Mouse (Mus musculus) bone marrow, adult 2 months (tissue): ENCODE data around the gene Aldh3b3. TPM values are rescaled to one million over a fixed set of nuclear protein-coding genes. Genes with fewer than 3 reads are reported as not detected.
A peak's percentile ranks its signal among the peaks of the same experiment; 100 is the strongest.

Experiments used
- H3K27ac ChIP-seq: fragments of 200-500 bp; 2 replicates; pipeline ENCODE4 v1.5.1; 2012; ENCODE audit warnings: low read depth, mild to moderate bottlenecking, control low read depth, inconsistent platforms, low read length; ENCODE audit not compliant: control insufficient read depth, poor library complexity, insufficient read depth
- H3K4me1 ChIP-seq: fragments of 200-500 bp; 2 replicates; pipeline ENCODE4 v1.6.1; 2011; ENCODE audit warnings: low read length; ENCODE audit not compliant: control insufficient read depth, insufficient read depth
- H3K4me3 ChIP-seq: fragments of 200-500 bp; replicated peaks from 2 replicates; pipeline ENCODE3; 2011; ENCODE audit warnings: mild to moderate bottlenecking, low read depth, low read length, control low read depth; ENCODE audit not compliant: control insufficient read depth
- CTCF ChIP-seq: fragments of 200-500 bp; IDR thresholded peaks from 2 replicates; pipeline ENCODE4 v1.5.1; 2011; ENCODE audit warnings: low read length, control low read depth; ENCODE audit not compliant: control insufficient read depth, insufficient read depth
- POLR2A ChIP-seq: fragments of 200-500 bp; IDR thresholded peaks from 2 replicates; pipeline ENCODE4 v1.6.1; 2011; ENCODE audit warnings: low read depth, mild to moderate bottlenecking, control low read depth, low read length, borderline replicate concordance; ENCODE audit not compliant: control insufficient read depth
- WGBS: fragments of 180-500 bp; shearing (Covaris S2); methylation state at CpG from one replicate; pipeline ENCODE4 v1.1.7; 2018; 5-methylcytosine and 5-hydroxymethylcytosine counted together
- polyA plus RNA-seq: library from polyadenylated mRNA; stranded (reverse); fragments of >200 nt; gene quantifications from 2 replicates; pipeline ENCODE4 v1.2.4, GENCODE M21; 2011; ENCODE audit warnings: low replicate concordance; ENCODE audit not compliant: missing spikeins, insufficient read depth, insufficient read length

Gene Aldh3b3
- polyA plus RNA-seq, 1 experiment: 4.4 TPM

DNA sequence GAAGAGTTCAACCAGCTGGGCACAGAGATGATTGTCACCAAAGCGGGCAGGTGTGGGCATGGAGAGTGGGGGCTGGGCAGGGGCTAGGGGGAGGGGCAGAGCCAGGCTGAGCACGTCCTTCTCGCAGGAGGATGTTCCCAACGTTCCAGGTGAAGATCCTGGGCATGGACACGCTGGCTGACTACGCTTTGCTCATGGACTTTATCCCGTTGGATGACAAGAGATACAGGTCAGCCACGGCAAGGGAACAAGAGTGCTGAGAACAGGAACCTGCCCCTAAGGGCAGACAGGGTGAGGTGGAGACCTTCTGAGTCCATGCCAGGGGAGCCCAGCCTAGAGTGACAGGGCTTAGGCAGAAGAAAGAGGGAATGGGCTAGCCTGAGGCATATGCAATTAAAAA, 38.3 kb downstream of the Aldh3b3 start:
- Histone ChIP-seq H3K4me1 (peaks cover 2% of the 10 kb centered on the region), H3K27ac (no peak overlapping the region), H3K4me3 (no peak overlapping the region)
- no peak for TF ChIP-seq POLR2A
- 83% methylated on average over 8 of the region's 8 CpGs for WGBS

- Histone ChIP-seq H3K27ac (no peak overlapping the region), H3K4me3 (no peak overlapping the region), H3K4me1 (peaks cover 2% of the 10 kb centered on the region)
- no peak for TF ChIP-seq CTCF
- TF ChIP-seq POLR2A: no peak
- WGBS: 86% methylated on average over 8 of the region's 8 CpGs
Observed at GRCm38 (mm10) chr19:3997231-3997630, 38.8 kb downstream of the Aldh3b3 start.

DNA sequence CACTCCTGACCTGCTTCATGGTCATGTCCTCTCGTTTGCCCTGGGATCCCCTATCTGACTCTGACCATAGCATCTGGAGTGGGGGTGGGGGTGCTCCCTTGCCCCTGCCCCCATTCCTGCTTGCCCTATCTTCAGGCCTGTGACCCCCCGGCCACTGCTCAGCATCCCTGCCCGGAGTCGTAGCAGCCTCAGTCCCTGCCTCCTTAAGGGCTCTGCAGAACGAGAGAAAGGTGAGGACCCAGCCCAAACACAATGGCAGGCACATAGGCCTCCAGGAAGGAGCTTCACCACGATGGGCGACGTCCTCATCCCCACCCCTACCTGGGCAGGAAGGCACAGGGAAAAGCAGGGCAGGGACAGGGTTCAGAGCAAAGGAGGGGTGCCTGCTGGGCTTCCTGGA, 39.9 kb downstream of the Aldh3b3 start:
- WGBS: 77% methylated on average over 8 of the region's 8 CpGs
- Histone ChIP-seq H3K4me3 (no peak overlapping the region), H3K4me1 (peaks cover 2% of the 10 kb centered on the region), H3K27ac (no peak overlapping the region)
- TF ChIP-seq POLR2A: no peak
- TF ChIP-seq CTCF: no peak

DNA sequence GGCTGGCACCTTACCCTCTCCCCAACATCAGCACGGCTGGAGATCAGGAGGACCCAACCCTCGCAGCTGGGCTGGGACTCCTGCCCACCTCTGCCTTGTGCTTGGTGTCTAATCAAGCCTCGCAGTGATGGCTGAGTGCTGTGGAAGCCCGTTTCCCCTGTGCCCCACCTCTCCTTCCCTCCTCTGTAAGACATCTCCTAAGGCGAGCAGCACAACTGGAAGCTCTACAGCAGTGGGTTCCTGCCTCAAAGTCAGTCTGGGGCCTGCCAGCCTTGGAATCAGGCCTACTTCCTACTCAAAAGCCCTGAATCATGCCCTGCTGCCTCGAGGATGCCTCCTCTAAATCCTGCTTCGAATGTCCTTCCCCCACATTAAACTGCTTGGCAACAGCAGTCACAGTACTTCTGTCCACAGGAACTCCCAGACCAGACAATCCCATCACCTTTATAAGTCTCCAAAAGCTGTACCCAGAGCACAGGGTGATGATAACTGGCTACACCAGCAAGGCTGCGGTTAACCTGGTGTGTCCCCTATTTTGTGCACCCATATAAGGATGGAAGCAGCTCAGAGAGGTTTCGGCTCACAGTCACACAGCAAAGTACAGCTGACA, 40.8 kb downstream of the Aldh3b3 start:
- H3K4me3 ChIP-seq: no peak overlapping the region
- no peak overlapping the region; the same call in none of the 2 replicates for H3K27ac ChIP-seq
- peaks cover 2% of the 10 kb centered on the region for H3K4me1 ChIP-seq
- TF ChIP-seq POLR2A: no peak
- no peak for TF ChIP-seq CTCF
- WGBS: 48% methylated on average over 9 of the region's 9 CpGs

GRCm38 (mm10) chr19:4000119-4000900, 41.9 kb downstream of the Aldh3b3 start, which contains the start of the genes Nudt8 and Gm49405:
TSS of gene Nudt8 (plus strand) at chr19:4000580.
TSS of gene Gm49405 (plus strand) at chr19:4000626.
- Histone ChIP-seq H3K4me3 (peak within 1 kb of the TSS; percentile 85), H3K4me1 (peaks cover 2% of the 10 kb centered on the region), H3K27ac (peak within 1 kb of the TSS; percentile 96)
- under 1% methylated on average over 64 of the region's 64 CpGs for WGBS
- TF ChIP-seq POLR2A: peak; percentile 93
- TF ChIP-seq CTCF: peak; percentile 78

GRCm38 (mm10) chr19:4000949-4001525, 42.6 kb downstream of the Aldh3b3 start:
- Histone ChIP-seq H3K4me1 (peaks cover 2% of the 10 kb centered on the region), H3K4me3 (peak overlapping the region; percentile 85), H3K27ac (peak overlapping the region; percentile 96)
- TF ChIP-seq CTCF: no peak
- TF ChIP-seq POLR2A: no peak
- 29% methylated on average over 17 of the region's 17 CpGs for WGBS

GRCm38 (mm10) chr19:4001752-4002151, 43.3 kb downstream of the Aldh3b3 start:
- Histone ChIP-seq H3K27ac (no peak overlapping the region), H3K4me1 (peaks cover 2% of the 10 kb centered on the region), H3K4me3 (no peak overlapping the region)
- no peak for TF ChIP-seq POLR2A
- no peak for TF ChIP-seq CTCF
- 95% methylated on average over 5 of the region's 5 CpGs for WGBS

DNA sequence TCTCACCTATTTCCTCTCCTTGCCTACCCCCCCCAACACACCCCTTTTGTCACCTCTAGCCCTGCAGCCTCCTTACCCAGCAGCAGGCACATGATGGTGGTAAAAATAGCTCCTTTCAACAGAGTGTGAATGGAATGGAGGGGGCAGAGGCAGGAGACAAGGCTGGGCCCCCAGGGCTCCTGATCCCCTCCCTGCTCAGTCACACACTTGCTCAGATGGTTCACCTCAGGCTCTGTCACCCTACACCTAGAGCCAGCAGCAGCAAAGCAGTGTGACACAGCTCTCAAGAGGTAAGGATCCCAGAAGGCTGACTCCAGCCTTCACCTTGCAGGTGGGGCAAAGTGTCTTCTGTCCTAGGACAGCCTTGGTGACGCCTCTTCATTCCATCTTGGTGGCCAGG, 44.7 kb downstream of the Aldh3b3 start, which contains the start of gene Doc2g:
TSS of gene Doc2g (plus strand) at position 202 of the 400 bp plus-strand sequence.
- WGBS: 86% methylated on average over 1 of the region's 1 CpGs
- peaks cover 2% of the 10 kb centered on the region for H3K4me1 ChIP-seq
- no peak for TF ChIP-seq POLR2A
- no peak for TF ChIP-seq CTCF
- no peak within 1 kb of the TSS for H3K4me3 ChIP-seq
- H3K27ac ChIP-seq: no peak within 1 kb of the TSS; the same call in 1 of the 2 replicates
